Mouse (Mus musculus): ENCODE data around the gene Paics.
"Not testable (repeated sequence)": the region's sequence is repeated elsewhere in the genome, so short reads cannot be mapped to it uniquely, and the experiment has no call there.

Gene Paics

GRCm38 (mm10) chr5:76951106-76952027, at the start of gene Paics, which contains the start of gene Ppat:
Gene Paics (plus strand): TSS chr5:76951307.
Gene Ppat (minus strand): TSS chr5:76951578.
- peak; percentile 97 for DNase-seq (ENCODE audit: low spot score)

GRCm38 (mm10) chr5:76902131-76902530, 49.0 kb upstream of the Paics start:
- DNase-seq (ENCODE audit: low spot score): no peak

DNA sequence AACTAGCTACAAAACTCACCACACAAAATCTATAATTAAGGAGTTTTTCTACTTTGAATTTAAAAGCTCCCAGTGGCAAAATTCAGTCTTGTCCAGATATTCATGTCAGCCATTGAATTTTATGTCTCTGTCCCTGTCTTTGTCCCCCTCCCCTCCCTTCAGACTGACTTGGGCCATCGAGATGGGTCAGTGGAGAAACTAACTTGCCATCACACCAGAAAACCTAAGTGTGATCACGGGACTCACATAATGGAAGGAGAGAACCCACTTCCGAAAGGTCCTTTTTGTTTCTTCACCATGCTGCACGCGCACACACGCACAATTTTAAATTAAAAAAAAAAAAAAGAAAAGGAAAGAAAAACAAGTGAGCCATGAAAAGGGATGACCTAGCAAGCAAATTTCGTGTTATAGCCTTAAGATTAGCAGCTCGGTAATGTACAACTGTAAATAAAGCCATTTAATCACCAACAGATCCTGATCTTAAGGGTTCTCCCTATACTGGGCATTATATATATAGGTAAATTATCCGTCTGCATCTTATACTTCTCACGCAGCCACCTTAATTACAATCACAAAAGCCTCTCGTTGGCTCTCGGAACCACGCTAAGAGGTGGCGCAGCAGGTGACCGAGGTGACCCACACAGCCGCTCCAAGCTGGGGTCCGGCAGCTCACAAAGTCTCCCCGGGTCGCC, 46.2 kb upstream of the Paics start:
- DNase-seq (ENCODE audit: low spot score): peak; percentile 24

- DNase-seq (ENCODE audit: low spot score): peak; percentile 97
Observed at GRCm38 (mm10) chr5:76905405-76906154, 45.5 kb upstream of the Paics start, which contains the start of gene Aasdh. Gene Aasdh (minus strand): TSS chr5:76905514.

GRCm38 (mm10) chr5:76906155-76906499, 45.0 kb upstream of the Paics start:
- peak; percentile 14 for DNase-seq (ENCODE audit: low spot score)

GRCm38 (mm10) chr5:76910807-76911206, 40.3 kb upstream of the Paics start:
- no peak for DNase-seq (ENCODE audit: low spot score)

DNA sequence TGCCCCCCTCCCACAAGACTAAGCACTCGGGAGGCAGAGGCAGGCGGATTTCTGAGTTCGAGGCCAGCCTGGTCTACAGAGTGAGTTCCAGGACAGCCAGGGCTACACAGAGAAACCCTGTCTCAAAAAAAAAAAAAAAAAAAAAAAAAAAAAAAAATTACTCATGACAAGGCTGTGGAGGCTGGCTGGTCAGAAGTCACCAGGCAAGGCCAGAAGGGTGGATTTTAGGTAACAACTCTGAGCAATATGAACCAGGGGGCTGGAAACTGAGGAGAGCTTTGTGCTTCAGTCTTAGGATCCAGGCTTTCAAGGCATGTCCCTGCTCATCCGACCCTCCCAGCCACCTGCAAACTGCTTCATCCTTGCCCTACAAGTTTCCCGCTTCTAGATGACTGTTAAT, 38.6 kb upstream of the Paics start:
- not testable (repeated sequence) for DNase-seq (ENCODE audit: low spot score)

GRCm38 (mm10) chr5:76922833-76923232, 28.3 kb upstream of the Paics start:
- peak; percentile 50 for DNase-seq (ENCODE audit: low spot score)

DNA sequence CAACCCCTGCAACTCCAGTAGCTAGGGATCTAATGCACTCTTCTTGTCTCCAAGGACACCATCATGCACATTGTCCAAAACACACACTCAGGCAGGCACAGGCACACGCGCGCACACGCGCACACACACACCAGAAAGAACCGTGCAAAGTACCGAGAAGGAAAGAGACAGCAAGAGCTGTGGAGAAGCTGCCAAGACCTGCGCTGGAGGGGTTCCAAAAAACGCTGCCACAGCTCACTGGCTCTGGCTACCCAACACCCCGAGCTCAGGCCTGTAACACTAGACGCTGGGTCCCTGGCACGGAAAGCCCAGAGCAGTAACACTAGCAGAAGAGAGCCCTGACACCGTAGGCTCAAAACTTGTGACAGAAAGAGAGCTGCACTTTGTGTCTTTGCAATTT, 27.7 kb upstream of the Paics start:
- DNase-seq (ENCODE audit: low spot score): peak; percentile 81

DNA sequence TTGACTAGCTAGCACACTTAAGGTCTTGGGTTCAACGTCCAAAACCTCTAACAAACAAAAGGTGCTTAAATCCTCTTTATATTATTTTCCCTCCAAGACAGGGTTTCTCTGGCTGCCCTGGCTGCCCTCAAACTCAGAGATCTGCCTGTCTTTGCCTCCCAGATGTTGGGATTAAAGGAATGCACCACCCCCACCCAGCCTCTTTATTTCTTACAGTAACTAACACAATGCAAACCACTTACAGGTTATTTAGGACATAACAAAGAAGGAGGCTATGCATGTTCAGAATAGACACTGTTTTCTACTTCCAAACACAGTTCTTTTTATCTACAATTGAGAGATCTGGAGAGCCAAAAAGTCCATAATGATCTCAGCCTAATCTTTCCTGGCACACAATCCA, 26.8 kb upstream of the Paics start:
- DNase-seq (ENCODE audit: low spot score): no peak

- peak; percentile 88 for DNase-seq (ENCODE audit: low spot score)
Observed at GRCm38 (mm10) chr5:76928124-76928832, 22.8 kb upstream of the Paics start.

GRCm38 (mm10) chr5:76929180-76929877, 21.8 kb upstream of the Paics start:
- DNase-seq (ENCODE audit: low spot score): peak; percentile 76

GRCm38 (mm10) chr5:76939717-76940116, 11.4 kb upstream of the Paics start:
- no peak for DNase-seq (ENCODE audit: low spot score)

DNA sequence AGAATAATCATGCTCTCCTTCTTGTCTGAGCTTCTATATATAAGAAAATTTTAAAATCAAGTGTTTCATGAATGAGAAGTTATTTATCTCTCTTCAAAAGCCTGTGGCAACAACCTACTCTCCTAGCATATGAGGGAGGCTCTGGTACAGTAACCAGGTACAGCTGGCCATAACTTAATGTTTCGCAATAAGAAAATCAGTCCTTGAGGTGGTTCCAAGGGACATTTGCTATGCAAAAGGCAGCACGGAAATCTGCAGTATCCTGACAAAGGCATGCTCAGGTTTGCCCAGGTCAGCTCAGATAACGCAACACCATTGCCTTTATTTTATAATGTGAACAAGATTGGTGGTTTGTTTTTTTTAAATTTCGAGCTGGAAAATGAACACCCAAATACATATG, 9.1 kb upstream of the Paics start:
- no peak for DNase-seq (ENCODE audit: low spot score)

GRCm38 (mm10) chr5:76942505-76942904, 8.6 kb upstream of the Paics start:
- DNase-seq (ENCODE audit: low spot score): no peak

- no peak for DNase-seq (ENCODE audit: low spot score)
Observed at GRCm38 (mm10) chr5:76944965-76945677, 6.0 kb upstream of the Paics start.

DNA sequence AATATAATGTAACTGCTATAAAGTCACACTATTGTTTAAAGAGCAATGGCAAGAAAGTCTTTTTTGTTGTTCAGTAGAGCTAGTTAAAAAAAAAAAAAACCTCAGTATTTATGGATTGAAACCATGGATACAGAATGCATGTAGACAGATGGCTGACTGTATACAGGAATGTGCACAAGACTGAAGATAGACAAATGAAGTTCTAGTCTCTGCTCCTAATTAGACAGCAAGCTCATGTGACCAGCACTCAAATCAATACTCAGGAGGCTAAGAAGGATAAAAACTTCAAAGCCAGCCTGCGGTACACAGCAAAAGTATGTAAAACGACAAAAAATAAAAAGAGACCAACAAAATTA, 5.5 kb upstream of the Paics start:
- DNase-seq (ENCODE audit: low spot score): no peak

DNA sequence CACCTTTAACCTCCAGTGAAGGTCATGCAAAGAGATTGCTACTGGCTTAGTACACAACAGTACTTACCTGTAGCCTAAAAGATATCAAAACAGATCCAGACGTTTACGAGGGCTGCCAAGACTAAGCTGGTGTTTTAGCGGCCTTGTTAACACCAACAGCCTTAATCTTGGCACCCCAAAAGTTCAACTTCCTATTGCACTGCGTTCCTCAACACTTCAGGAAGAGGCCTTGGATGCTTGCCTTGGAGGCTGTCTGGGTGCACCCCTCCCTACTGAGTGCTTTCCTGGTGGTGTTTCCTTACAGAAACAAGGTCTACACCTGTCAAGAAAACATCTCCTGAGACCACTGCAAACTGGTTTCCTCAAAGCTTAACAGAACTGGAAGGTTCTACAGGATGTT, 4.0 kb upstream of the Paics start:
- no peak for DNase-seq (ENCODE audit: low spot score)

DNA sequence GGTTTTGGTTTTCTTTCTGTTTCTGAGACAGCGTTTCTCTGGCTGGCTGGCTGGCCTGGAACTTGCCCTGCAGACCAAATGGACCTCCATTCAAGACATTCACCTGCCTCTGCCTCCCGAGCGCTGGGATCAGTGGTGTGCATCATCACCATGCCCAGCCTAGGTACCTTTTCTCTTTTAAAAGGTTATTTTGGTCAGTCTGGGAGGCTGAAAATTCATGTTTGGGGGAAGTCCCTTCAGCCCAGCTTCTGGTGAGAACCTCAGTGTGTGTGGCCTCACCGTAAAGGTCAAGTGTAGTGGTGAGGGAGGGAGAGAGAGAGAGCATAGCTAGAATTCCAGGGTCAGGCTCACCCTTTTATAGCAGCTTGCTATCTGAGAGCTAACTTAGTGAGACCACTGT, 3.3 kb upstream of the Paics start:
- DNase-seq (ENCODE audit: low spot score): no peak

DNA sequence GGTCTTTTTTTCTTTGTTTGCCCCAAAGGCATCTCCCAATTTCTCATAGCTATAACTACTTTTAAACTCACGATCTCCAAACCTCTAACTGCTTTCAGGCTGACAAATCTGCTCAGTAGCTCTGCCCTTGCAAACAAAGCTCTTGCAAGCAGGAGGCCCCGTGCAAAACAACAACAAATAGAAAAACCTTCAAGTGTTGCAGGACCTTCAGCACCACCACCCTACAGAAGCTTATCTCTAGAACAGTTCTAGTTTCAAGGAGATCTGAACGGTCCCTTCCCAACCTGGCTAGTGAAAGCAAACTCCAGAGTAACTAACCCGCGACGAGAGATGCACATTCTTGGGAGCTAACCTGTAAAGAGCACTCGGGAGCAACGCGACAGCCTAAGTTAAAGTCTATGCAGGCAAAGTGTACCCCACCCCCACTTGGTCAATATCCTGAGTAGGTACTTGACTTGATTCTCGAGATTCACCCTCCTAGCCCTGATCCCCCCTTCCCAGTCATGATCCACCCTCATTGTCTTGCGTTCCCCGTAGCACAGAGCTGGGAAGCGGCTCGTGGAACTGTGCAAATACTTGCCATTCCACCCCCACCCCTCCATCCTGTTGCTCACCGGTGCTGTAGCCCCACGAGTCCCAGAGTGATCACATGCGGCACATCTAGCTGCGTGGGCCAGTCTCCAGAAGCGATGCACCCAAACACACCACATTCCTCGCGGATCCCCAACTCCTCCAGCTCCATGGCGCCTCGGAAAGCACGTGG, 583 bp upstream of the Paics start:
- DNase-seq (ENCODE audit: low spot score): no peak
